Mouse (Mus musculus): ENCODE measurements around the gene Irf8. TPM values are rescaled to one million over a fixed set of nuclear protein-coding genes. Genes with fewer than 3 reads are reported as not detected.
A peak's percentile ranks its signal among the peaks of the same experiment; 100 is the strongest.
"Not testable (repeated sequence)": the region's sequence is repeated elsewhere in the genome, so short reads cannot be mapped to it uniquely, and the experiment has no call there.

Irf8 gene
- total RNA-seq, 1 experiment from 2014 or later = 117 TPM

- no peak for ATAC-seq (replicated peaks; ENCODE audit: low read depth, poor library complexity, severe bottlenecking)
Measured at GRCm38 (mm10) chr8:120786753-120787152, 50.6 kb downstream of the Irf8 start.

GRCm38 (mm10) chr8:120787631-120788030, 51.5 kb downstream of the Irf8 start:
- no peak for ATAC-seq (replicated peaks; ENCODE audit: low read depth, poor library complexity, severe bottlenecking)

GRCm38 (mm10) chr8:120792710-120793109, 56.6 kb downstream of the Irf8 start:
- ATAC-seq (replicated peaks; ENCODE audit: low read depth, poor library complexity, severe bottlenecking) = peak; percentile 82

- peak; percentile 68 for ATAC-seq (replicated peaks; ENCODE audit: low read depth, poor library complexity, severe bottlenecking)
Measured at GRCm38 (mm10) chr8:120795944-120796635, 59.9 kb downstream of the Irf8 start.

- no peak for ATAC-seq (replicated peaks; ENCODE audit: low read depth, poor library complexity, severe bottlenecking)
Measured at GRCm38 (mm10) chr8:120797019-120797727, 61.0 kb downstream of the Irf8 start.

- ATAC-seq (replicated peaks; ENCODE audit: low read depth, poor library complexity, severe bottlenecking) = peak; percentile 58
Measured at GRCm38 (mm10) chr8:120800308-120800865, 64.2 kb downstream of the Irf8 start.

- ATAC-seq (replicated peaks; ENCODE audit: low read depth, poor library complexity, severe bottlenecking) = not testable (repeated sequence)
Measured at GRCm38 (mm10) chr8:120803661-120804375, 67.7 kb downstream of the Irf8 start.

- ATAC-seq (replicated peaks; ENCODE audit: low read depth, poor library complexity, severe bottlenecking) = no peak
Measured at GRCm38 (mm10) chr8:120804741-120805140, 68.6 kb downstream of the Irf8 start.

Other genes with a start within 250 kb of the Irf8 start
- 22.9 and 48.0 TPM in 2 replicates for gene Gins2, start 147.1 kb upstream of the Irf8 start, total RNA-seq (2017)
- 1.2 TPM in 1 of 2 replicates, not detected in the other for gene 1190005I06Rik, start 88.7 kb upstream of the Irf8 start, total RNA-seq (2017)
- not detected in 2 replicates for gene Gm27021, start 68.3 kb upstream of the Irf8 start, total RNA-seq (2017)
- gene Cox4i1, start 68.1 kb upstream of the Irf8 start, total RNA-seq (2017) = 392 and 496 TPM in 2 replicates
- 44.9 and 59.9 TPM in 2 replicates for gene Emc8, start 67.8 kb upstream of the Irf8 start, total RNA-seq (2017)